Mouse (Mus musculus) lung, embryonic 15.5 days (tissue): ENCODE results near the gene Kcnk6. TPM values are rescaled to one million over a fixed set of nuclear protein-coding genes. Genes with fewer than 3 reads are reported as not detected.
A peak's percentile ranks its signal among the peaks of the same experiment; 100 is the strongest.

Source experiments
- ATAC-seq: fragments of 200-750 bp; cut with Nextera tagmentation; 2 replicates; pipeline ENCODE4 v1.8.0; 2017; ENCODE audit warnings: moderate number of reproducible peaks, borderline replicate concordance; ENCODE audit not compliant: low FRiP score, low TSS enrichment; ENCODE audit errors: extremely low read depth
- H3K27ac ChIP-seq: fragments of 300-500 bp; sonication (generic); 2 replicates; pipeline ENCODE4 v1.5.1; 2015; ENCODE audit warnings: moderate library complexity, mild to moderate bottlenecking, inconsistent platforms
- H3K27me3 ChIP-seq: fragments of 300-500 bp; sonication (generic); 2 replicates; pipeline ENCODE4 v1.6.1; 2015; ENCODE audit warnings: inconsistent platforms
- H3K36me3 ChIP-seq: fragments of 300-500 bp; sonication (generic); 2 replicates; pipeline ENCODE4 v1.6.1; 2015; ENCODE audit warnings: inconsistent platforms
- H3K4me1 ChIP-seq: fragments of 300-500 bp; sonication (generic); 2 replicates; pipeline ENCODE4 v1.6.1; 2015; ENCODE audit warnings: inconsistent platforms
- H3K4me2 ChIP-seq: fragments of 300-500 bp; sonication (generic); 2 replicates; pipeline ENCODE4 v1.6.1; 2015; ENCODE audit warnings: inconsistent platforms, mild to moderate bottlenecking, moderate library complexity
- H3K4me3 ChIP-seq: fragments of 300-500 bp; sonication (generic); 2 replicates; pipeline ENCODE4 v1.5.1; 2015; ENCODE audit warnings: mild to moderate bottlenecking, inconsistent platforms
- H3K9ac ChIP-seq: fragments of 300-500 bp; sonication (generic); 2 replicates; pipeline ENCODE4 v1.6.1; 2015; ENCODE audit warnings: inconsistent platforms
- H3K9me3 ChIP-seq: fragments of 300-500 bp; sonication (generic); 2 replicates; pipeline ENCODE4 v1.6.1; 2016; ENCODE audit warnings: inconsistent platforms
- WGBS: fragments of 180-500 bp; shearing (Covaris S2); methylation state at CpG from one replicate; pipeline ENCODE4 v1.1.7; 2015; 5-methylcytosine and 5-hydroxymethylcytosine counted together
- polyA plus RNA-seq: library from polyadenylated mRNA; unstranded; fragments of >200 nt; fragmentation: Nextera tagmentation; extraction: Ambion mirVana; gene quantifications from 2 replicates; pipeline ENCODE4 v1.2.1, GENCODE M21; 2015

Gene Kcnk6
- polyA plus RNA-seq, 1 experiment from 2014 or later = 2.0 TPM

GRCm38 (mm10) chr7:29263831-29264230, 31.5 kb upstream of the Kcnk6 start:
- Histone ChIP-seq H3K36me3 (no peaks in the 10 kb centered on the region), H3K4me2 (no peak overlapping the region), H3K27me3 (no peaks in the 10 kb centered on the region), H3K4me1 (0 out of 2 replicates have a peak, but pooled peaks cover 6% of the 10 kb centered on the region), H3K27ac (no peak overlapping the region), H3K4me3 (no peak overlapping the region), H3K9ac (no peak overlapping the region), H3K9me3 (no peaks in the 10 kb centered on the region)
- no peak for ATAC-seq
- 64% methylated on average over 3 of the region's 3 CpGs for WGBS

GRCm38 (mm10) chr7:29262151-29262550, 29.8 kb upstream of the Kcnk6 start:
- no peaks in the 10 kb centered on the region for H3K36me3 ChIP-seq
- H3K9me3 ChIP-seq = no peaks in the 10 kb centered on the region
- no peak overlapping the region for H3K4me2 ChIP-seq
- WGBS = 48% methylated on average over 6 of the region's 6 CpGs
- no peak overlapping the region for H3K9ac ChIP-seq
- ATAC-seq = no peak
- H3K4me3 ChIP-seq = no peak overlapping the region
- H3K27me3 ChIP-seq = no peaks in the 10 kb centered on the region
- H3K27ac ChIP-seq = no peak overlapping the region
- H3K4me1 ChIP-seq = peaks cover 20% of the 10 kb centered on the region

DNA sequence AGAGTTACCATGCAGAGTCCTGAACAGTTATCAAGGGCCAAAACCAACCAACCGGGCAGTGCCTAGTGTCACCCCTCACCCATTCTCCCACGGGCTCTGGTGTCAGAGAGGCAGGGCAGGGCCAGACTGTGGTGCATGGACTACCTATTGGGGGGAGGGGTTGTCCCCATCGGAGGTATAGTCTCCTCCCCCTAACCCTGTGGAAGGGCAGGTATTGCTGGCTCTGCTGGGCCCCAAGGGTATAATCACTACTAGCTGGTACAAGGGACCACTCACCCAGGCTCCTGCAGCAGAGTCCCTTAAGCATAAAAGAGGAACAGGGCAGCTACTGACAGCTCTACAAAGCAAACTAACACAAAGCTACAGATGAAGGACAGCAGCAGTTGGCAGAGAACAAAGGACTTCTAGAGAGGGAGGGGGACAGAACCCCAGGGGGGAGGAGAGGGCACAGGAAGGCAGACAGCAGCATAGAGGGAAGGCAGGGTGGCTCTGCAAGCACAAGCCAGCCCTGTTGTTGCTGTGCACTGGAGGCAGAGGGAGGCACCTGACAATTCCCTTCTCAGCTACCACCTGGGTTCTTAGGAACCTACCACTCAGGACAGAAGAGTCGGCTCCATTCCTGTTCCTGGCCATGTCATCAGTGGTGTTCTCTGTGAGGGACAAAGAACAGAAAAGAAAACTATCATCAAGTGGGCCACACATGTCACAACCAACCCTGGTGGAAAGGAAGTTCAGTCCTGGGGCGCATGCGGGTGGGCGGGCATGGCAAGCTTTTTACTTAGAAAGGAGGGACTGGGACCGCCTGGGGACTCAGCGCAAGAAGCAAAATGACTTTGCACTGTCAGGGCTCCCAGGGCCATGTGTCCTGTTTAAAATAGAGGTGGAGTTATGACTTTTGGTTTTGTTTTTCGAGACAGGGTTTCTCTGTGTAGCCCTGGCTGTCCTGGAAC, 27.7 kb upstream of the Kcnk6 start:
- 77% methylated on average over 10 of the region's 10 CpGs for WGBS
- no peak overlapping the region for H3K4me2 ChIP-seq
- 0 out of 2 replicates have a peak, but pooled peaks cover 7% of the 10 kb centered on the region for H3K36me3 ChIP-seq
- no peak for ATAC-seq
- peaks cover 29% of the 10 kb centered on the region for H3K4me1 ChIP-seq
- no peak overlapping the region for H3K4me3 ChIP-seq
- no peaks in the 10 kb centered on the region for H3K27me3 ChIP-seq
- H3K9me3 ChIP-seq = no peaks in the 10 kb centered on the region
- no peak overlapping the region for H3K9ac ChIP-seq
- H3K27ac ChIP-seq = no peak overlapping the region

- 90% methylated on average over 1 of the region's 1 CpGs for WGBS
- Histone ChIP-seq H3K27ac (peak overlapping the region; percentile 58), H3K27me3 (no peaks in the 10 kb centered on the region), H3K9ac (no peak overlapping the region; the same call in 1 of the 2 replicates), H3K4me3 (no peak overlapping the region), H3K4me2 (no peak overlapping the region), H3K4me1 (peaks cover 26% of the 10 kb centered on the region), H3K36me3 (0 out of 2 replicates have a peak, but pooled peaks cover 7% of the 10 kb centered on the region), H3K9me3 (no peaks in the 10 kb centered on the region)
- no peak for ATAC-seq
Measured at GRCm38 (mm10) chr7:29257368-29257767, 25.1 kb upstream of the Kcnk6 start.

GRCm38 (mm10) chr7:29255875-29256274, 23.6 kb upstream of the Kcnk6 start:
- Histone ChIP-seq H3K4me3 (no peak overlapping the region), H3K9ac (no peak overlapping the region), H3K4me2 (no peak overlapping the region), H3K27me3 (no peaks in the 10 kb centered on the region), H3K36me3 (0 out of 2 replicates have a peak, but pooled peaks cover 7% of the 10 kb centered on the region), H3K27ac (no peak overlapping the region), H3K4me1 (peaks cover 26% of the 10 kb centered on the region), H3K9me3 (no peaks in the 10 kb centered on the region)
- WGBS = 74% methylated on average over 4 of the region's 4 CpGs
- ATAC-seq = no peak

GRCm38 (mm10) chr7:29253842-29254241, 21.5 kb upstream of the Kcnk6 start:
- Histone ChIP-seq H3K27me3 (no peaks in the 10 kb centered on the region), H3K27ac (no peak overlapping the region), H3K36me3 (0 out of 2 replicates have a peak, but pooled peaks cover 7% of the 10 kb centered on the region), H3K9ac (no peak overlapping the region), H3K4me3 (no peak overlapping the region), H3K4me2 (no peak overlapping the region), H3K9me3 (no peaks in the 10 kb centered on the region), H3K4me1 (peaks cover 27% of the 10 kb centered on the region)
- no peak for ATAC-seq
- 45% methylated on average over 5 of the region's 5 CpGs for WGBS

DNA sequence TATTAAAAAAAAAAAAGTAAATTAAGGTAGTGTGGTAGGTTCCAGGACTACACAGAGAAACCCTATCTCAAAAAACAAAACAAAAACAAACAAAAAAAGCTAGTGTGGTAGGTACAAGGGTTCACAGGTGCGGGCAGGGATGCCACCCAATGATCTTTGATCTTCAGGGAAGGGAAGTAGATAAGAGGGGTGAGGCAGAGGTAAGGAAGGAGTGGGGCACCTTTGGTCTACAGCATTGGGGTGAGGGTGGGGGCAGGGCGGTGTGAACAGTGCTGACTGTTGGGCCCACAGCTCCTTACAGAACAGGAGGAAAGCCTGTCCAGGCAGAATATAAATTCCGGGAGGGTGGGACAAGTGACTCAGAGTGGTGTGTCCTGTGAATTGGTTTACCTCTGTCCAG, 18.9 kb upstream of the Kcnk6 start:
- H3K9ac ChIP-seq = no peak overlapping the region
- no peak for ATAC-seq
- H3K4me2 ChIP-seq = no peak overlapping the region
- peaks cover 29% of the 10 kb centered on the region for H3K4me1 ChIP-seq
- 0 out of 2 replicates have a peak, but pooled peaks cover 8% of the 10 kb centered on the region for H3K36me3 ChIP-seq
- H3K4me3 ChIP-seq = no peak overlapping the region
- 62% methylated on average over 3 of the region's 3 CpGs for WGBS
- no peaks in the 10 kb centered on the region for H3K27me3 ChIP-seq
- no peaks in the 10 kb centered on the region for H3K9me3 ChIP-seq
- H3K27ac ChIP-seq = no peak overlapping the region

DNA sequence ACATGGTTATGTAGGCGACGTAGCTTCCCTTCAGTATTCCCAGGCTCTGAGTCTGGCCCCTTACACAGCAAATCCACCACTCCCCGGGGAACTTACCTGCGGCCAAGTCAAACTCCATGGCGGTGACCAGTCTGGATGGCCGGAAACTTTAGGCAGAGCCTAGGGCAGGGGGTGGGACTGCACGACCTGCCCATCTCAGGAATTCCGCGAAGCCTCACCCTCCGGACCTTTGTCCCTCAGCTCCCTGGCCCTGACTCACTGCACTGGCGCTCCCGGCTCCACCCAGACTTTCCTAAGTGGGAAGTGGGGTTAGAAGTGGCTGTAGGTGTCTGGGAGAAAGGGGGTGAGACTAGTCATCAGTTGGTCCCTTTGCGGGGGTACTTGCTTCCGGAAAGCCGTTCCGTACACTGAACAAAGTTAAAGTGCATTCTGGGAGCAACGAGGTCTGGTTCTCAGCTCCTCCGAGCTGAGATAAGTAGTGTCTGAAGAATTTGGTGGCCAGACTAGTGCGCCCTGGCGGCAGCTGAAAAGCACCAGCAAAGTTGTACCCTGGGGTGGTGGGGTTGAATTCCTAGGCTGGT, 16.0 kb upstream of the Kcnk6 start, which contains the start of gene 2200002D01Rik:
TSS of gene 2200002D01Rik (minus strand) at position 206 of the 581 bp plus-strand sequence.
- no peaks in the 10 kb centered on the region for H3K27me3 ChIP-seq
- H3K4me2 ChIP-seq = peak within 1 kb of the TSS; percentile 62
- ATAC-seq = peak; percentile 16; the same call in 1 of the 2 replicates
- H3K27ac ChIP-seq = peak within 1 kb of the TSS; percentile 71
- peaks cover 33% of the 10 kb centered on the region for H3K4me1 ChIP-seq
- WGBS = 25% methylated on average over 20 of the region's 20 CpGs
- no peaks in the 10 kb centered on the region for H3K9me3 ChIP-seq
- peaks cover 22% of the 10 kb centered on the region; the same call in 1 of the 2 replicates for H3K36me3 ChIP-seq
- peak within 1 kb of the TSS; percentile 37 for H3K9ac ChIP-seq
- peak within 1 kb of the TSS; percentile 39 for H3K4me3 ChIP-seq

GRCm38 (mm10) chr7:29247706-29248105, 15.4 kb upstream of the Kcnk6 start:
- no peak; the same call in 1 of the 2 replicates for ATAC-seq
- H3K4me3 ChIP-seq = peak overlapping the region; percentile 39
- H3K9me3 ChIP-seq = no peaks in the 10 kb centered on the region
- peaks cover 22% of the 10 kb centered on the region; the same call in 1 of the 2 replicates for H3K36me3 ChIP-seq
- H3K27ac ChIP-seq = peak overlapping the region; percentile 71
- peak overlapping the region; percentile 37 for H3K9ac ChIP-seq
- peak overlapping the region; percentile 62 for H3K4me2 ChIP-seq
- H3K4me1 ChIP-seq = peaks cover 33% of the 10 kb centered on the region
- no peaks in the 10 kb centered on the region for H3K27me3 ChIP-seq
- 18% methylated on average over 19 of the region's 19 CpGs for WGBS

DNA sequence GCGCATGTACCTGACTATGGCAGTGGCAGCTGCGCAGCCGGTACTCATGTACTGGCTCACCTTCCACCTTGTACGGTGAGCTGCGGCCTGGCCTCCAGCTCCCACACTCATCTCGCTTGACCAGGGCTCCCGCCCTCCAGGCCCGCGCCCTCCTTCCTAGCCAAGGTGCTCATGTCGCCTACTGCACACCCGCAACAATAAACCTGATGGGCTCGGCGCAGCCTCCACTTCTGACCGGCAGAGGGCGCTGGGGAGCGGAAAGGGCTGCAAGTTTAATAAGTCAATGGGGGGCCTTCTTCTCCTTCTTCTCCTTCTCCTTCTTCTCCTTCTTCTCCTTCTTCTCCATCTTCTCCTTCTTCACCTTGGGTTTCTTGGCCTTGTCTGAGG, 15.0 kb upstream of the Kcnk6 start:
- peak overlapping the region; percentile 37; the same call in 1 of the 2 replicates for H3K9ac ChIP-seq
- H3K4me1 ChIP-seq = peaks cover 33% of the 10 kb centered on the region
- no peaks in the 10 kb centered on the region for H3K27me3 ChIP-seq
- WGBS = 24% methylated on average over 16 of the region's 16 CpGs
- H3K36me3 ChIP-seq = peaks cover 22% of the 10 kb centered on the region; the same call in 1 of the 2 replicates
- H3K4me2 ChIP-seq = peak overlapping the region; percentile 62
- peak; percentile 40; the same call in 1 of the 2 replicates for ATAC-seq
- peak overlapping the region; percentile 39 for H3K4me3 ChIP-seq
- peak overlapping the region; percentile 71; the same call in 1 of the 2 replicates for H3K27ac ChIP-seq
- H3K9me3 ChIP-seq = no peaks in the 10 kb centered on the region

DNA sequence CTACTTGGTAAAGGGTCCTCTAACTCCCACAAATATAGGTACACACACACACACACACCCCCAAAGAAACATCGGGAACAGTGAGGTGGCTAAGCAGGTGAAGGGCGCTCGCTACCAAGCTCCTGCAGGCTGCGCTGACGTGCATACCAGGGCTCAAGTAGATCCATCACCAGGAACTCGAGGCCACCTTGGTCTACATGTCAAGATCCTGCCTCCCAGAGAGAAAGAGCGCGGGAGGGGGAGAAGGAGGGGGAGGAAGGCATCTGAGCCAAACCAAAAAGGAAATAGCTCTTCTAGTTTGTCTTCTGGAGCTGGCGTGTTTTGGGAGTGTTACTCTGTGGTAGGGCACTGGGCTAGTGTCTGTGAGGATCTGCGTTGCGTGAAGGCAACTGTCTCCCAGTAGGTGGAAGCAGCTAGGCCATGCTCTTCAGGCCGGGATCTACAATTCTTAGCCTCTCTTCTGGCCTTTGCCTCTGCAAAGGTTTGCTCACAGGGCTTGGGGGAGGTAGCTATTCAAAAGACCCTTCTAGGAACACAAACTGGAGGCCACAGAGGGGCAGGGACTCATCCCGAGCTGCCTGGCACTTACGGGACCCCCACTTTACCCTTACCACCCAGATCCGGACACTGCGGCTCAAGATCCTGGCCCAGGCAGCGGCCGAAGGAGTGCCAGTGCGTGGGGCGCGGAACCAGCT, 14.5 kb upstream of the Kcnk6 start:
- H3K27me3 ChIP-seq = no peaks in the 10 kb centered on the region
- peak overlapping the region; percentile 62 for H3K4me2 ChIP-seq
- peak overlapping the region; percentile 45; the same call in 1 of the 2 replicates for H3K27ac ChIP-seq
- H3K4me1 ChIP-seq = peaks cover 33% of the 10 kb centered on the region
- ATAC-seq = no peak
- no peak overlapping the region for H3K9ac ChIP-seq
- H3K4me3 ChIP-seq = peak overlapping the region; percentile 12; the same call in 1 of the 2 replicates
- no peaks in the 10 kb centered on the region for H3K9me3 ChIP-seq
- H3K36me3 ChIP-seq = peaks cover 22% of the 10 kb centered on the region; the same call in 1 of the 2 replicates
- WGBS = 70% methylated on average over 21 of the region's 21 CpGs
